Mouse (Mus musculus) common myeloid progenitor, adult 5-6 weeks (primary cell): ENCODE measurements around the gene Mbtps2. TPM values are rescaled to one million over a fixed set of nuclear protein-coding genes. Genes with fewer than 3 reads are reported as not detected.

Source experiments
- ATAC-seq: replicated peaks from 2 replicates; pipeline ENCODE4 v1.8.0; 2016; ENCODE audit warnings: low read depth, mild to moderate bottlenecking, moderate TSS enrichment, inconsistent platforms; ENCODE audit not compliant: poor library complexity, severe bottlenecking
- total RNA-seq: library from RNA; stranded (forward); fragments of 200-1000, 187-1606 nt; gene quantifications from 2 replicates; pipeline ENCODE4 v1.2.3, GENCODE M21; 2017

Mbtps2 gene
- total RNA-seq, 1 experiment from 2014 or later, result 30.1 TPM

- ATAC-seq, result no peak
Measured at GRCm38 (mm10) chrX:157506400-157506799, 92.1 kb downstream of the Mbtps2 start.

- ATAC-seq, result no peak
Measured at GRCm38 (mm10) chrX:157504506-157504905, 94.0 kb downstream of the Mbtps2 start.

GRCm38 (mm10) chrX:157501871-157502270 lies 96.6 kb downstream of the Mbtps2 start:
- ATAC-seq, result no peak

GRCm38 (mm10) chrX:157500004-157500403 lies 98.5 kb downstream of the Mbtps2 start:
- no peak for ATAC-seq

- no peak for ATAC-seq
Measured at GRCm38 (mm10) chrX:157493159-157493558, 105.4 kb downstream of the Mbtps2 start.

- ATAC-seq, result peak; percentile 81
Measured at GRCm38 (mm10) chrX:157491944-157492726, 106.4 kb downstream of the Mbtps2 start, which contains the start of gene Sms. TSS of gene Sms (minus strand) at chrX:157492287.

- peak; percentile 43 for ATAC-seq
Measured at GRCm38 (mm10) chrX:157491145-157491935, 107.2 kb downstream of the Mbtps2 start.

GRCm38 (mm10) chrX:157490769-157491144 lies 107.8 kb downstream of the Mbtps2 start:
- ATAC-seq, result 0 out of 2 replicates have a peak, but pooled peaks have one; percentile 26

- no peak for ATAC-seq
Measured at GRCm38 (mm10) chrX:157489871-157490721, 108.4 kb downstream of the Mbtps2 start.

GRCm38 (mm10) chrX:157488831-157489230 lies 109.7 kb downstream of the Mbtps2 start:
- ATAC-seq, result no peak

GRCm38 (mm10) chrX:157486765-157487164 lies 111.8 kb downstream of the Mbtps2 start:
- peak; percentile 50 for ATAC-seq

Other genes with a start within 250 kb of the Mbtps2 start
- not detected in 2 replicates for gene Phex, start 183.4 kb downstream of the Mbtps2 start, total RNA-seq
- 57.9 and 86.5 TPM in 2 replicates for gene Sms, start 106.4 kb downstream of the Mbtps2 start, total RNA-seq
- gene Yy2, start 29.7 kb downstream of the Mbtps2 start, total RNA-seq, result 4.9 and 8.1 TPM in 2 replicates
- gene Smpx, start 100.2 kb upstream of the Mbtps2 start, total RNA-seq, result not detected in 2 replicates
- not detected in 2 replicates for gene Klhl34, start 219.7 kb upstream of the Mbtps2 start, total RNA-seq